Comparison of ENCODE assay signal across 8 mouse cellular contexts in the genomic region with DNA sequence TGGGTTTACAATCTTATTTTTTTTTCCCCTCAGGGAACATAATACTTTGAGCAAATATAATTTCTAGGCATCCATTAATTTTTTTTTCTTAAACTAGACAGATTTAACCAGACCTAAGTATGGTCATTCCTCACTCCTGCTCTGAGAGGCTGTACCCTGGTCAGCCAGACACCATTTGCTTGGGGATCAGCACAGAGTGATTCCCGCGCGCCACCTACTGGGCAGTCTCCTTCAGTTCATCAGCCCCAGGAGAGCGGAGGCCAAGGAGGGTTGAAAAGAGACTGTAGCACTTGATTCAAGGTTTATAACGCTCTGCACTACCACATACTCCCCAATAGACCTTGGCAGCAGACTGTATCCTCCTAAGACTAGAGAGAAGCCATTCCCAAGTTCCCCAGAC.
DNase-seq lines count a peak whose midpoint lies in the region; ATAC-seq and TF ChIP-seq lines count a peak whose summit lies in the region.

No protein-coding gene starts in this region.

- no peak for TF ChIP-seq POLR2A in thymus, adult 2 months (IDR thresholded peaks at IDR 0.05; ENCODE audit: control insufficient read depth, extremely low read depth, insufficient read depth, low read length, poor library complexity)
- TF ChIP-seq POLR2A in kidney, adult 2 months (IDR thresholded peaks at IDR 0.05; ENCODE audit: low read depth, low read length), result no peak
- TF ChIP-seq POLR2A in testis, adult 2 months (IDR thresholded peaks at IDR 0.05; ENCODE audit: control insufficient read depth, low read depth, low read length), result no peak

- H3K27ac ChIP-seq in thymus, adult 2 months (ENCODE audit: control insufficient read depth, insufficient read depth, low read length), result no peak overlapping the region
- H3K27ac ChIP-seq in kidney, adult 2 months (ENCODE audit: insufficient read depth, low read depth, low read length), result no peak overlapping the region
- peak overlapping the region; percentile 31; the same call in 1 of the 2 replicates for H3K27ac ChIP-seq in limb, embryonic 10.5 days
- no peak overlapping the region for H3K27ac ChIP-seq in midbrain, embryonic 15.5 days
- no peak overlapping the region for H3K27ac ChIP-seq in testis, adult 2 months (ENCODE audit: control insufficient read depth, insufficient read depth, low read depth, low read length)

- ATAC-seq in midbrain, embryonic 15.5 days (replicated peaks), result peak; percentile 84

- no peak overlapping the region for H3K9ac ChIP-seq in midbrain, embryonic 15.5 days

- DNase-seq in thymus, adult 2 months, result peak; percentile 5
- DNase-seq in thymus, adult 18-20 months, result no peak
- DNase-seq in embryo, embryonic 11.5 days (ENCODE audit: low read depth, low spot score), result peak; percentile 74
- DNase-seq in gastrocnemius, postnatal 4 days (ENCODE audit: low spot score in 2 of 2), result peak; percentile 64 to 83
- DNase-seq in kidney, adult 2 months, result peak; percentile 73
- DNase-seq in limb, embryonic 10.5 days (ENCODE audit: low spot score), result peak; percentile 93

- no peaks in the 10 kb centered on the region for H3K9me3 ChIP-seq in limb, embryonic 10.5 days (replicated peaks)
- no peaks in the 10 kb centered on the region for H3K9me3 ChIP-seq in midbrain, embryonic 15.5 days

- WGBS in thymus, adult 2 months, result 5% methylated on average over 5 of the region's 5 CpGs
- 3% methylated on average over 5 of the region's 5 CpGs for WGBS in kidney, adult 2 months
- WGBS in limb, embryonic 10.5 days, result 4% methylated on average over 5 of the region's 5 CpGs
- 5% methylated on average over 5 of the region's 5 CpGs for WGBS in midbrain, embryonic 15.5 days

- H3K4me1 ChIP-seq in thymus, adult 2 months (replicated peaks; ENCODE audit: control insufficient read depth, insufficient read depth, low read length), result no peaks in the 10 kb centered on the region
- H3K4me1 ChIP-seq in kidney, adult 2 months (ENCODE audit: control insufficient read depth, insufficient read depth, low read length), result no peaks in the 10 kb centered on the region
- H3K4me1 ChIP-seq in limb, embryonic 10.5 days, result peaks cover 44% of the 10 kb centered on the region
- H3K4me1 ChIP-seq in midbrain, embryonic 15.5 days, result no peaks in the 10 kb centered on the region
- H3K4me1 ChIP-seq in testis, adult 2 months (ENCODE audit: control insufficient read depth, insufficient read depth, low read length), result no peaks in the 10 kb centered on the region

- no peaks in the 10 kb centered on the region for H3K27me3 ChIP-seq in thymus, adult 2 months (ENCODE audit: control insufficient read depth, insufficient read depth, low read length)
- no peaks in the 10 kb centered on the region for H3K27me3 ChIP-seq in kidney, adult 2 months (replicated peaks; ENCODE audit: control insufficient read depth, insufficient read depth, low read length)
- peaks cover 22% of the 10 kb centered on the region for H3K27me3 ChIP-seq in limb, embryonic 10.5 days (ENCODE audit: low read depth, poor library complexity, severe bottlenecking)
- H3K27me3 ChIP-seq in midbrain, embryonic 15.5 days (replicated peaks), result no peaks in the 10 kb centered on the region
- H3K27me3 ChIP-seq in testis, adult 2 months (ENCODE audit: control insufficient read depth, insufficient read depth, low read length), result no peaks in the 10 kb centered on the region

- no peak overlapping the region for H3K4me3 ChIP-seq in thymus, adult 2 months (ENCODE audit: control insufficient read depth, insufficient read depth, low read length)
- H3K4me3 ChIP-seq in kidney, adult 2 months (ENCODE audit: insufficient read depth, low read depth, low read length), result no peak overlapping the region
- H3K4me3 ChIP-seq in limb, embryonic 10.5 days, result no peak overlapping the region
- H3K4me3 ChIP-seq in midbrain, embryonic 15.5 days, result no peak overlapping the region
- peak overlapping the region; percentile 8; the same call in 1 of the 2 replicates for H3K4me3 ChIP-seq in testis, adult 2 months (ENCODE audit: control insufficient read depth, low read depth, low read length)

- no peak overlapping the region for H3K4me2 ChIP-seq in midbrain, embryonic 15.5 days

- no peaks in the 10 kb centered on the region for H3K36me3 ChIP-seq in thymus, adult 2 months (ENCODE audit: control insufficient read depth, insufficient read depth, low read length)
- H3K36me3 ChIP-seq in kidney, adult 2 months (ENCODE audit: control insufficient read depth, insufficient read depth, low read length), result no peaks in the 10 kb centered on the region
- no peaks in the 10 kb centered on the region for H3K36me3 ChIP-seq in limb, embryonic 10.5 days
- no peaks in the 10 kb centered on the region for H3K36me3 ChIP-seq in midbrain, embryonic 15.5 days (replicated peaks)
- H3K36me3 ChIP-seq in testis, adult 2 months (ENCODE audit: control insufficient read depth, insufficient read depth, low read length), result no peaks in the 10 kb centered on the region

- TF ChIP-seq CTCF in thymus, adult 2 months (IDR thresholded peaks at IDR 0.05; ENCODE audit: borderline replicate concordance, control insufficient read depth, extremely low read depth, insufficient read depth, low read length, poor library complexity), result no peak
- peak; percentile 93 for TF ChIP-seq CTCF in kidney, adult 2 months (conservative IDR thresholded peaks at IDR 0.05; ENCODE audit: insufficient read depth, insufficient read length, low read depth, low read length)
- TF ChIP-seq CTCF in testis, adult 2 months (IDR thresholded peaks at IDR 0.05; ENCODE audit: control insufficient read depth, insufficient read depth, insufficient replicate concordance, low read depth, low read length), result peak; percentile 69; the same call in 1 of the 2 replicates

Comparison
In these comparisons a context has a peak if more than half of its experiments do, and no peak if none do; other contexts are left out.
1. DNase-seq: peak in thymus, adult 2 months (single experiment), embryo, embryonic 11.5 days (single experiment), gastrocnemius, postnatal 4 days (2 of 2), kidney, adult 2 months (single experiment) and limb, embryonic 10.5 days (single experiment); none in thymus, adult 18-20 months (0 of 2).